Mouse (Mus musculus): ENCODE data around the gene Ccl17.

- no peak; the same call in 1 of the 2 replicates for TF ChIP-seq CTCF (IDR thresholded peaks at IDR 0.05; ENCODE audit: low read depth)
- no peak for TF ChIP-seq EP300 (IDR thresholded peaks at IDR 0.05; ENCODE audit: low read depth)
Observed at GRCm38 (mm10) chr8:94838600-94838999, 28.3 kb downstream of the Ccl17 start.
